Mouse (Mus musculus) heart, postnatal 10 days (tissue): Measurements from ENCODE around the gene Nectin2. TPM values are rescaled to one million over a fixed set of nuclear protein-coding genes. Genes with fewer than 3 reads are reported as not detected.
A peak's percentile ranks its signal among the peaks of the same experiment; 100 is the strongest.

Experiments
- DNase-seq, 2 experiments: peaks; one replicate each; pipeline ENCODE4 v3.0.0; 2021
- intact Hi-C: fragments of 180-260 bp; cut with DNase I; formaldehyde crosslinking; loops from one replicate; pipeline ENCODE4 v1.15.1; 2025
- total RNA-seq, 2 experiments: library from RNA; stranded (reverse); gene quantifications; 2 replicates each; pipeline ENCODE4 v1.2.3; 2021

Nectin2 gene
- total RNA-seq, 2 experiments from 2014 or later: 43.1 to 45.2 TPM

DNA sequence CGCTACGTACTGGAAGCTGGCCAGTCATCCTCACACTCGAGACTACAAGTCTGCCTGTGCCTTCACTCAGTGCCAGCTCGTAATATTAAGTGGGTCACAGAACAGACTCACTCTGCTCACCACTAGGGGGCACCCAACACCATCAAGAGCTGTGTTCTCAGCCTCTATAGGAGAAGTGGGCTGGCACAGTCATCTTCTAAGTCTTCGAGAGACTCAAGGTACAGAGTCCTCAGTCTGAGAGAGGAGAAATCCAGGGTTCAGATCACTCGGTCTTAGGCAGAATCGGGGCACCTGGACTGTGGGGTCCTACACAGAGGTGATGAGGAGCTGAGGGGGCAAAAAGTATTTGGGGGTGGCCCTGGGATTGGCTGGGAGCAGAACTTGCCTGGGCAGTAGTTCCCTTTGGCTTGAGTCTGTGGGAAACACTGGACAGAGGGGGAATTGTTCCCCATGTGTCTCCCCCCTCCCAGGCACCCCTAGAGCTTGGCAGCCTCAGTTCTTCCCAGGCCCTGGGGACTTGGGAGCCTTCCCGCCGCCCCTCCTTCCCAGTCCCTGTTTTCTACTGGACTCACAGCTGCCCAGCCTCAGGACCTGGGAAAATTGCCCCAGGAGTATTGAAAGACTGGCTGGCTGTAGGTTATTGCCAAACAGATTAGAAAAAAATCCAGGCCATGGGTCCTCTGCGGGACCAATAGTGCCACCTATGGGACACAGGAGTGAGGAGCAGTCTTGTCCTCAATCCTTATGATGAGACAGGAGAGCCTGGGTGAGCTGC, 81.1 kb downstream of the Nectin2 start:
- intact Hi-C loops: loop anchor here (1.0 to 2.0 kb wide), 4 partner anchors 32 to 120 kb away; no protein-coding TSS in a partner anchor
- peak; percentile 95 to 97 for DNase-seq

DNA sequence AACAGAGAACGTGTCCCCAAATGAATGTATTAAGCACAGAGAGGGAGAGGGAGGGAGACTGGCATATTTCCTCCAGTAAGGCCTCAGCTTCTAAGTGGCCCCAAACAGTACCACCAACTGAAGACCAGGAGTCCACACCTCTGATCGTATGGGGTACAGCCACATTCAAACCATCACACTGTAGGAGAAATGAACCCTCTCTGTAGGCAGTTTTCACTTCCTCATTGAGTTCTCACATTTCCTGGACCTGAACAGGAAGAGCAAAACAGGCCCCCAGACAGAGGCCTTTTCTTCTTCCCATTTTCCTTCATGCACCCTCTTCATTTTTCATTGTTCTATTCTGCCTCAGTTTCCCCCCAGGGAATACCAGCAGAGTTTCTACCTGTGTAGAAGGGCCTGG, 82.8 kb downstream of the Nectin2 start:
- DNase-seq: no peak
- intact Hi-C loops: no loop called here

DNA sequence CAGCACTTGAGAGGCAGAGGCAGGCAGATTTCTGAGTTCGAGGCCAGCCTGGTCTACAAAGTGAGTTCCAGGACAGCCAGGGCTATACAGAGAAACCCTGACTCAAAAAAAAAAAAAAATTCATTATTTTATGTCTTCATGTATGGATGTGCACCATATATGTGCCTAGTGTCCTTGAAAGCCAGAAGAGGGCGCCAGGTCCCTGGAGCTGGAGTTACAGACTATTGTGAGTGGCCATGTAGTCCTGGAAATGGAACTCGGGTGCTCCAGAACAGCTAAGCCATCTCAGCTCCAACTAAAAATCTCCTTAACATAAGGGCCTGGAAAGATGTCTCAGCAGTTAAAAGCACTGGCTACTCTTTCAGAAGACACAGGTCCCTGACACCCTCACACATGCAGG, 83.5 kb downstream of the Nectin2 start:
- intact Hi-C loops: loop anchor here (1.0 kb wide), 1 partner anchor 206 kb away; no protein-coding TSS in a partner anchor
- DNase-seq: no peak

Other genes starting within 250 kb of the Nectin2 start
- 1 to 10 TPM; 2.3 to 3.2 TPM for gene Bloc1s3, start 242.1 kb downstream of the Nectin2 start, total RNA-seq
- 10 to 100 TPM; 43.1 to 53.1 TPM for gene Trappc6a, start 242.1 kb downstream of the Nectin2 start, total RNA-seq
- gene Nkpd1, start 232.6 kb downstream of the Nectin2 start, total RNA-seq: not detected
- 10 to 100 TPM; 43.1 to 46.2 TPM for gene Ppp1r37, start 187.4 kb downstream of the Nectin2 start, total RNA-seq
- not detected for gene Zfp296, start 173.2 kb downstream of the Nectin2 start, total RNA-seq
- 10 to 100 TPM; 54.5 to 58.0 TPM for gene Gemin7, start 172.9 kb downstream of the Nectin2 start, total RNA-seq
- gene Clasrp, start 146.0 kb downstream of the Nectin2 start, total RNA-seq: 10 to 100 TPM; 24.1 to 29.5 TPM
- 10 to 100 TPM in 1 of 2 experiments, 1 to 10 TPM in 1; 9.4 to 12.0 TPM for gene Relb, start 121.0 kb downstream of the Nectin2 start, total RNA-seq
- gene Clptm1, start 85.5 kb downstream of the Nectin2 start, total RNA-seq: 100 to 1,000 TPM in 1 of 2 experiments, 10 to 100 TPM in 1; 95.2 to 102 TPM
- under 1 TPM in 1 of 2 experiments, not detected in 1; 0.60 TPM for gene Apoc2, start 72.5 kb downstream of the Nectin2 start, total RNA-seq
- gene Gm44805, start 69.1 kb downstream of the Nectin2 start, total RNA-seq: not detected
- not detected for gene Apoc4, start 69.0 kb downstream of the Nectin2 start, total RNA-seq
- 10 to 100 TPM in 1 of 2 experiments, 1 to 10 TPM in 1; 5.2 to 14.7 TPM for gene Apoc1, start 57.8 kb downstream of the Nectin2 start, total RNA-seq
- gene Apoe, start 51.3 kb downstream of the Nectin2 start, total RNA-seq: 100 to 1,000 TPM; 268 to 276 TPM
- 100 to 1,000 TPM; 129 to 131 TPM for gene Tomm40, start 35.0 kb downstream of the Nectin2 start, total RNA-seq
- 100 to 1,000 TPM; 299 to 317 TPM for gene Bcam, start 20.5 kb upstream of the Nectin2 start, total RNA-seq
- under 1 TPM in 1 of 2 experiments, not detected in 1; 0.50 TPM for gene Cblc, start 46.3 kb upstream of the Nectin2 start, total RNA-seq
- 1 to 10 TPM; 5.6 to 5.7 TPM for gene Bcl3, start 72.3 kb upstream of the Nectin2 start, total RNA-seq
- gene Gm19345, start 101.5 kb upstream of the Nectin2 start, total RNA-seq: not detected
- not detected for gene Ceacam16, start 110.8 kb upstream of the Nectin2 start, total RNA-seq
- gene Ceacam19, start 137.5 kb upstream of the Nectin2 start, total RNA-seq: not detected
- gene Pvr, start 170.7 kb upstream of the Nectin2 start, total RNA-seq: 10 to 100 TPM; 21.2 to 23.1 TPM
- gene Igsf23, start 200.3 kb upstream of the Nectin2 start, total RNA-seq: 1 to 10 TPM; 1.4 to 3.6 TPM
- gene Ceacam20, start 214.9 kb upstream of the Nectin2 start, total RNA-seq: not detected
- gene Nlrp9b, start 241.0 kb upstream of the Nectin2 start, total RNA-seq: not detected